Mouse (Mus musculus): ENCODE measurements at regions not wholly inside any gene's neighbourhood (a gene's known extent, or its start where the extent isn't known, plus 50 kb on each side); places are given as distances from the start of the nearest gene placed in this dataset.

GRCm38 (mm10) chr13:44030590-44030989 is 246.0 kb downstream of the Cd83 start:
- no peaks in the 10 kb centered on the region for H3K27me3 ChIP-seq (ENCODE audit: insufficient read depth, low read length)
- no peak for ATAC-seq (replicated peaks; ENCODE audit: low FRiP score, low read depth)
- H3K4me2 ChIP-seq (ENCODE audit: low read length) = no peak overlapping the region
- no peak for TF ChIP-seq CTCF (IDR thresholded peaks at IDR 0.05; ENCODE audit: low read depth)
- no peaks in the 10 kb centered on the region for H3K36me3 ChIP-seq (ENCODE audit: insufficient read depth, low read length)
- H3K4me3 ChIP-seq (replicated peaks; ENCODE audit: low read depth, low read length) = no peak overlapping the region
- no peak overlapping the region for H3K9ac ChIP-seq (ENCODE audit: low read depth, low read length)
- WGBS = 70% methylated on average over 5 of the region's 5 CpGs
- peaks cover 11% of the 10 kb centered on the region; the same call in 1 of the 2 replicates for H3K4me1 ChIP-seq (replicated peaks; ENCODE audit: insufficient read depth, low read length)
- H3K9me3 ChIP-seq (replicated peaks; ENCODE audit: low read length) = no peaks in the 10 kb centered on the region
- no peak for DNase-seq (ENCODE audit: low spot score)
- no peak overlapping the region for H3K27ac ChIP-seq

GRCm38 (mm10) chr13:44037774-44038294 is 253.3 kb downstream of the Cd83 start:
- H3K4me2 ChIP-seq (ENCODE audit: low read length) = no peak overlapping the region
- H3K36me3 ChIP-seq (ENCODE audit: insufficient read depth, low read length) = no peaks in the 10 kb centered on the region
- TF ChIP-seq CTCF (IDR thresholded peaks at IDR 0.05; ENCODE audit: low read depth) = no peak
- 0 out of 2 replicates have a peak, but pooled peaks cover 6% of the 10 kb centered on the region for H3K4me1 ChIP-seq (replicated peaks; ENCODE audit: insufficient read depth, low read length)
- 39% methylated on average over 8 of the region's 8 CpGs for WGBS
- H3K9ac ChIP-seq (ENCODE audit: low read depth, low read length) = no peak overlapping the region
- DNase-seq (ENCODE audit: low spot score) = peak; percentile 84
- no peak overlapping the region for H3K27ac ChIP-seq
- H3K9me3 ChIP-seq (replicated peaks; ENCODE audit: low read length) = no peaks in the 10 kb centered on the region
- H3K27me3 ChIP-seq (ENCODE audit: insufficient read depth, low read length) = no peaks in the 10 kb centered on the region
- ATAC-seq (replicated peaks; ENCODE audit: low FRiP score, low read depth) = peak; percentile 25; the same call in 1 of the 2 replicates
- no peak overlapping the region for H3K4me3 ChIP-seq (replicated peaks; ENCODE audit: low read depth, low read length)

- peak overlapping the region; percentile 42; the same call in 1 of the 2 replicates for H3K27ac ChIP-seq
- no peak overlapping the region for H3K9ac ChIP-seq (ENCODE audit: low read depth, low read length)
- no peaks in the 10 kb centered on the region for H3K9me3 ChIP-seq (replicated peaks; ENCODE audit: low read length)
- H3K4me1 ChIP-seq (replicated peaks; ENCODE audit: insufficient read depth, low read length) = 0 out of 2 replicates have a peak, but pooled peaks cover 6% of the 10 kb centered on the region
- H3K4me3 ChIP-seq (replicated peaks; ENCODE audit: low read depth, low read length) = no peak overlapping the region
- DNase-seq (ENCODE audit: low spot score) (peak; percentile 93), ATAC-seq (replicated peaks; ENCODE audit: low FRiP score, low read depth) (peak; percentile 82)
- no peaks in the 10 kb centered on the region for H3K36me3 ChIP-seq (ENCODE audit: insufficient read depth, low read length)
- no peak overlapping the region for H3K4me2 ChIP-seq (ENCODE audit: low read length)
- WGBS = 18% methylated on average over 7 of the region's 7 CpGs
- no peaks in the 10 kb centered on the region for H3K27me3 ChIP-seq (ENCODE audit: insufficient read depth, low read length)
- no peak for TF ChIP-seq CTCF (IDR thresholded peaks at IDR 0.05; ENCODE audit: low read depth)
Measured at GRCm38 (mm10) chr13:44038322-44038721, 253.7 kb downstream of the Cd83 start.

GRCm38 (mm10) chr13:44040640-44041039 is 256.1 kb downstream of the Cd83 start:
- H3K4me1 ChIP-seq (replicated peaks; ENCODE audit: insufficient read depth, low read length) = 0 out of 2 replicates have a peak, but pooled peaks cover 6% of the 10 kb centered on the region
- no peak overlapping the region for H3K9ac ChIP-seq (ENCODE audit: low read depth, low read length)
- ATAC-seq (replicated peaks; ENCODE audit: low FRiP score, low read depth) (no peak), DNase-seq (ENCODE audit: low spot score) (peak; percentile 56)
- no peaks in the 10 kb centered on the region for H3K36me3 ChIP-seq (ENCODE audit: insufficient read depth, low read length)
- H3K27ac ChIP-seq = no peak overlapping the region
- H3K4me2 ChIP-seq (ENCODE audit: low read length) = no peak overlapping the region
- no peak for TF ChIP-seq CTCF (IDR thresholded peaks at IDR 0.05; ENCODE audit: low read depth)
- H3K9me3 ChIP-seq (replicated peaks; ENCODE audit: low read length) = no peaks in the 10 kb centered on the region
- 24% methylated on average over 7 of the region's 7 CpGs for WGBS
- H3K4me3 ChIP-seq (replicated peaks; ENCODE audit: low read depth, low read length) = no peak overlapping the region
- H3K27me3 ChIP-seq (ENCODE audit: insufficient read depth, low read length) = no peaks in the 10 kb centered on the region

GRCm38 (mm10) chr13:44042730-44043493 is 258.3 kb downstream of the Cd83 start:
- DNase-seq (ENCODE audit: low spot score) = no peak
- Histone ChIP-seq H3K9ac (ENCODE audit: low read depth, low read length) (no peak overlapping the region), H3K36me3 (ENCODE audit: insufficient read depth, low read length) (no peaks in the 10 kb centered on the region), H3K4me1 (replicated peaks; ENCODE audit: insufficient read depth, low read length) (0 out of 2 replicates have a peak, but pooled peaks cover 6% of the 10 kb centered on the region), H3K9me3 (replicated peaks; ENCODE audit: low read length) (no peaks in the 10 kb centered on the region), H3K27me3 (ENCODE audit: insufficient read depth, low read length) (no peaks in the 10 kb centered on the region), H3K4me3 (replicated peaks; ENCODE audit: low read depth, low read length) (no peak overlapping the region), H3K27ac (no peak overlapping the region), H3K4me2 (ENCODE audit: low read length) (no peak overlapping the region)
- no peak for TF ChIP-seq CTCF (IDR thresholded peaks at IDR 0.05; ENCODE audit: low read depth)
- 36% methylated on average over 9 of the region's 9 CpGs for WGBS
- ATAC-seq (replicated peaks; ENCODE audit: low FRiP score, low read depth) = no peak

- no peak for ATAC-seq (replicated peaks; ENCODE audit: low FRiP score, low read depth)
- Histone ChIP-seq H3K36me3 (ENCODE audit: insufficient read depth, low read length) (no peaks in the 10 kb centered on the region), H3K27me3 (ENCODE audit: insufficient read depth, low read length) (no peaks in the 10 kb centered on the region), H3K4me3 (replicated peaks; ENCODE audit: low read depth, low read length) (no peak overlapping the region), H3K9ac (ENCODE audit: low read depth, low read length) (no peak overlapping the region), H3K9me3 (replicated peaks; ENCODE audit: low read length) (no peaks in the 10 kb centered on the region), H3K4me2 (ENCODE audit: low read length) (no peak overlapping the region), H3K4me1 (replicated peaks; ENCODE audit: insufficient read depth, low read length) (0 out of 2 replicates have a peak, but pooled peaks cover 6% of the 10 kb centered on the region), H3K27ac (no peak overlapping the region)
- DNase-seq (ENCODE audit: low spot score) = no peak
- WGBS = 28% methylated on average over 5 of the region's 5 CpGs
- TF ChIP-seq CTCF (IDR thresholded peaks at IDR 0.05; ENCODE audit: low read depth) = no peak
Measured at GRCm38 (mm10) chr13:44043494-44043885, 258.9 kb downstream of the Cd83 start.

Data from kidney, postnatal 0 days (tissue).